Mouse (Mus musculus): ENCODE measurements at regions not wholly inside any gene's neighbourhood (a gene's known extent, or its start where the extent isn't known, plus 50 kb on each side); places are given as distances from the start of the nearest gene placed in this dataset.
"Not testable (repeated sequence)": the region's sequence is repeated elsewhere in the genome, so short reads cannot be mapped to it uniquely, and the experiment has no call there.

- DNase-seq (ENCODE audit: low spot score), result no peak
Observed at GRCm38 (mm10) chr12:29280861-29281630, 247.1 kb upstream of the Myt1l start.

- no peak for DNase-seq (ENCODE audit: low spot score)
Observed at GRCm38 (mm10) chr12:29288801-29289200, 239.4 kb upstream of the Myt1l start.

GRCm38 (mm10) chr12:29290591-29291351 lies 237.4 kb upstream of the Myt1l start:
- DNase-seq (ENCODE audit: low spot score), result peak; percentile 61

- DNase-seq (ENCODE audit: low spot score), result no peak
Observed at GRCm38 (mm10) chr12:29297984-29298383, 230.2 kb upstream of the Myt1l start.

- DNase-seq (ENCODE audit: low spot score), result no peak
Observed at GRCm38 (mm10) chr12:29315636-29316035, 212.5 kb upstream of the Myt1l start.

- DNase-seq (ENCODE audit: low spot score), result no peak
Observed at GRCm38 (mm10) chr12:29321468-29321867, 206.7 kb upstream of the Myt1l start.

- DNase-seq (ENCODE audit: low spot score), result no peak
Observed at GRCm38 (mm10) chr12:29323534-29323933, 204.7 kb upstream of the Myt1l start.

GRCm38 (mm10) chr12:29335839-29336469 lies 192.2 kb upstream of the Myt1l start:
- no peak for DNase-seq (ENCODE audit: low spot score)

GRCm38 (mm10) chr12:29337336-29337735 lies 190.8 kb upstream of the Myt1l start:
- no peak for DNase-seq (ENCODE audit: low spot score)

- no peak for DNase-seq (ENCODE audit: low spot score)
Observed at GRCm38 (mm10) chr12:29341388-29341995, 186.7 kb upstream of the Myt1l start.

GRCm38 (mm10) chr12:29343147-29343852 lies 184.9 kb upstream of the Myt1l start:
- DNase-seq (ENCODE audit: low spot score), result no peak

GRCm38 (mm10) chr12:29348698-29349097 lies 179.5 kb upstream of the Myt1l start:
- no peak for DNase-seq (ENCODE audit: low spot score)

- DNase-seq (ENCODE audit: low spot score), result no peak
Observed at GRCm38 (mm10) chr12:29349146-29349850, 178.9 kb upstream of the Myt1l start.

- no peak for DNase-seq (ENCODE audit: low spot score)
Observed at GRCm38 (mm10) chr12:29353777-29354496, 174.2 kb upstream of the Myt1l start.

GRCm38 (mm10) chr12:29354816-29355215 lies 173.4 kb upstream of the Myt1l start:
- DNase-seq (ENCODE audit: low spot score), result no peak

- DNase-seq (ENCODE audit: low spot score), result no peak
Observed at GRCm38 (mm10) chr12:29356681-29357397, 171.3 kb upstream of the Myt1l start.

GRCm38 (mm10) chr12:29361236-29361635 lies 166.9 kb upstream of the Myt1l start:
- no peak for DNase-seq (ENCODE audit: low spot score)

GRCm38 (mm10) chr12:29367741-29368106 lies 160.5 kb upstream of the Myt1l start:
- DNase-seq (ENCODE audit: low spot score), result not testable (repeated sequence)

GRCm38 (mm10) chr12:29368107-29368819 lies 159.9 kb upstream of the Myt1l start:
- no peak for DNase-seq (ENCODE audit: low spot score)

Data from c-Kit-positive CD71-positive TER-119-positive erythroid progenitor cells, embryonic 14.5 days (primary cell).